Comparison of ENCODE assay signal across 15 mouse cellular contexts in genomic region chr1:92769696-92770095, GRCm38 (mm10).
DNase-seq lines count a peak whose midpoint lies in the region; ATAC-seq lines count a peak whose summit lies in the region.
"Had no signal": no experiment of that assay in that cellular context is flagged by ENCODE, and none has a peak within 500 bp of the region (broad histone marks: within the 10 kb centered on the region; RNA-seq: fewer than 3 reads in every experiment).

No protein-coding gene starts in this region.

- ATAC-seq in hindbrain, embryonic 12.5 days (ENCODE audit: low FRiP score), result no peak
- ATAC-seq in forebrain, embryonic 16.5 days, result peak; percentile 44; the same call in 1 of the 2 replicates
- no peak for ATAC-seq in frontal cortex, adult (ENCODE audit: low TSS enrichment)

- WGBS in hindbrain, embryonic 10.5 days, result 72% methylated on average over 7 of the region's 7 CpGs
- WGBS in hindbrain, embryonic 12.5 days, result 60% methylated on average over 7 of the region's 7 CpGs
- 16% methylated on average over 7 of the region's 7 CpGs for WGBS in forebrain, embryonic 16.5 days

- DNase-seq in hindbrain, embryonic 10.5 days (ENCODE audit: low spot score), result no peak
- DNase-seq in right cerebral cortex, postnatal 4 days, result peak; percentile 22
- DNase-seq in right cerebral cortex, postnatal 25 days, result no peak
- no peak for DNase-seq in layer of hippocampus, adult 18-20 months (ENCODE audit: low spot score in 2 of 2)
- DNase-seq in thymus, postnatal 4 days, result no peak
- DNase-seq: cerebellum, postnatal 36 days; gastrocnemius, postnatal 36 days; heart, postnatal 10 days; kidney, adult 18-20 months; lung, postnatal 4 days had no signal

- H3K9ac ChIP-seq in hindbrain, embryonic 12.5 days, result no peak overlapping the region
- H3K9ac ChIP-seq in forebrain, embryonic 16.5 days (replicated peaks; ENCODE audit: low read depth, low read length), result no peak overlapping the region
- H3K9ac ChIP-seq: limb, embryonic 15.5 days; stomach, embryonic 15.5 days had no signal

- no peak overlapping the region for H3K4me3 ChIP-seq in hindbrain, embryonic 10.5 days
- H3K4me3 ChIP-seq in hindbrain, embryonic 12.5 days, result no peak overlapping the region
- no peak overlapping the region for H3K4me3 ChIP-seq in forebrain, embryonic 16.5 days (replicated peaks; ENCODE audit: low read length)
- H3K4me3 ChIP-seq: limb, embryonic 15.5 days; stomach, embryonic 15.5 days had no signal

- H3K4me2 ChIP-seq in hindbrain, embryonic 12.5 days (replicated peaks), result no peak overlapping the region
- H3K4me2 ChIP-seq in forebrain, embryonic 16.5 days (ENCODE audit: low read length), result no peak overlapping the region
- H3K4me2 ChIP-seq: limb, embryonic 15.5 days; stomach, embryonic 15.5 days had no signal

- peak overlapping the region; percentile 35; the same call in 1 of the 2 replicates for H3K27ac ChIP-seq in hindbrain, embryonic 10.5 days
- no peak overlapping the region for H3K27ac ChIP-seq in hindbrain, embryonic 12.5 days
- peak overlapping the region; percentile 60 for H3K27ac ChIP-seq in forebrain, embryonic 16.5 days (ENCODE audit: low read length)
- H3K27ac ChIP-seq: limb, embryonic 15.5 days; stomach, embryonic 15.5 days had no signal

- H3K9me3 ChIP-seq in hindbrain, embryonic 10.5 days, result no peaks in the 10 kb centered on the region
- no peaks in the 10 kb centered on the region for H3K9me3 ChIP-seq in hindbrain, embryonic 12.5 days (replicated peaks)
- H3K9me3 ChIP-seq in forebrain, embryonic 16.5 days (ENCODE audit: control insufficient read depth, low read length), result no peaks in the 10 kb centered on the region
- H3K9me3 ChIP-seq: limb, embryonic 15.5 days; stomach, embryonic 15.5 days had no signal

- H3K4me1 ChIP-seq in hindbrain, embryonic 10.5 days (replicated peaks), result peaks cover 55% of the 10 kb centered on the region
- H3K4me1 ChIP-seq in hindbrain, embryonic 12.5 days, result peaks cover 11% of the 10 kb centered on the region
- H3K4me1 ChIP-seq in forebrain, embryonic 16.5 days (replicated peaks; ENCODE audit: control insufficient read depth, insufficient read depth, low read length), result peaks cover 13% of the 10 kb centered on the region

- H3K27me3 ChIP-seq in hindbrain, embryonic 10.5 days (ENCODE audit: insufficient read depth, poor library complexity, severe bottlenecking), result no peaks in the 10 kb centered on the region
- no peaks in the 10 kb centered on the region for H3K27me3 ChIP-seq in hindbrain, embryonic 12.5 days
- no peaks in the 10 kb centered on the region for H3K27me3 ChIP-seq in forebrain, embryonic 16.5 days (replicated peaks; ENCODE audit: control insufficient read depth, insufficient read depth, low read length)
- H3K27me3 ChIP-seq: limb, embryonic 15.5 days; stomach, embryonic 15.5 days had no signal

- no peaks in the 10 kb centered on the region for H3K36me3 ChIP-seq in hindbrain, embryonic 10.5 days
- no peaks in the 10 kb centered on the region for H3K36me3 ChIP-seq in hindbrain, embryonic 12.5 days
- no peaks in the 10 kb centered on the region for H3K36me3 ChIP-seq in forebrain, embryonic 16.5 days (ENCODE audit: control insufficient read depth, insufficient read depth)
- H3K36me3 ChIP-seq: limb, embryonic 15.5 days; stomach, embryonic 15.5 days had no signal
